Mouse (Mus musculus): ENCODE measurements around the gene Zfp27. TPM values are rescaled to one million over a fixed set of nuclear protein-coding genes. Genes with fewer than 3 reads are reported as not detected.

The Zfp27 gene
- 1.8 and 1.9 TPM in 2 replicates for polyA plus RNA-seq (2012; rRNA removed)

DNA sequence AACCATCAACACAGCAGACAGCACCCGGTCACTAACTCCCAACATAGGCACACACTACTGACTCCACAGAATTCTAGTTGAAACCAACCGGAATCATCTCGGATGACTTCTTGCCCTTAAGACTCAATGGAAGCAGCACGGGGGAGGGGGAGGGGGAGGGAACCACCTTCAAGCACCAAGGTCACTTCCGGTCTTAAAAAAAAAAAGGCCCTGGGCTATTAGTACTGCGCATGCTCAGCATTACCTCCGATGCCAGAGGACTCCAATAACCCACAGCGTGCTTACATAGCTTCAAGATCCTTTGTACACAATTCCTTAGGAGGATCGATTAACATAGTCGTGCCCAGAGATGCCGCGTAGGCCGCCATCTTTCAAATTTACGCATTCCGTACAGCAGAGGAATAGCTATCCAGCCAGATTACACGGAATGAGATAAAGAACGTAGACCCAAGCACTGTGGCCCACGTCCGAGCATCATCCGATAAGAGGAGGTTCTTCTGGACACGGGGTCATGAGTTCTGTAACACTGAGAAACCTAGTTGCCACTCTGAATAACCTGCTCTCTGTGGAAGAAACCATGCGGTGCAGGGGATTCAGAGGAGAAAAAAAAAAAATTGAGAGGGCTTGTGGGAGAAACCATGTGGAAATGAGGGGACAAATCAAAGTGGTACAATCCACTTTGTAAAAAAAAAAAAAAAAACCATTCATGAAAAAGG is at the start of gene Zfp27:
TSS of gene Zfp27 (minus strand) at position 607 of the 716 bp plus-strand sequence.
- under 1% methylated on average over 22 of the region's 22 CpGs for whole genome bisulfite sequencing

GRCm38 (mm10) chr7:29954731-29955130 is 48.4 kb upstream of the Zfp27 start:
- peak; percentile 33 for DNase-seq (ENCODE audit: low read depth, low spot score)
- 11% methylated on average over 4 of the region's 4 CpGs for WGBS

More for the DNA sequence above, at the start of gene Zfp27:
- peak; percentile 93 for DNase-seq (ENCODE audit: low read depth, low spot score)

DNA sequence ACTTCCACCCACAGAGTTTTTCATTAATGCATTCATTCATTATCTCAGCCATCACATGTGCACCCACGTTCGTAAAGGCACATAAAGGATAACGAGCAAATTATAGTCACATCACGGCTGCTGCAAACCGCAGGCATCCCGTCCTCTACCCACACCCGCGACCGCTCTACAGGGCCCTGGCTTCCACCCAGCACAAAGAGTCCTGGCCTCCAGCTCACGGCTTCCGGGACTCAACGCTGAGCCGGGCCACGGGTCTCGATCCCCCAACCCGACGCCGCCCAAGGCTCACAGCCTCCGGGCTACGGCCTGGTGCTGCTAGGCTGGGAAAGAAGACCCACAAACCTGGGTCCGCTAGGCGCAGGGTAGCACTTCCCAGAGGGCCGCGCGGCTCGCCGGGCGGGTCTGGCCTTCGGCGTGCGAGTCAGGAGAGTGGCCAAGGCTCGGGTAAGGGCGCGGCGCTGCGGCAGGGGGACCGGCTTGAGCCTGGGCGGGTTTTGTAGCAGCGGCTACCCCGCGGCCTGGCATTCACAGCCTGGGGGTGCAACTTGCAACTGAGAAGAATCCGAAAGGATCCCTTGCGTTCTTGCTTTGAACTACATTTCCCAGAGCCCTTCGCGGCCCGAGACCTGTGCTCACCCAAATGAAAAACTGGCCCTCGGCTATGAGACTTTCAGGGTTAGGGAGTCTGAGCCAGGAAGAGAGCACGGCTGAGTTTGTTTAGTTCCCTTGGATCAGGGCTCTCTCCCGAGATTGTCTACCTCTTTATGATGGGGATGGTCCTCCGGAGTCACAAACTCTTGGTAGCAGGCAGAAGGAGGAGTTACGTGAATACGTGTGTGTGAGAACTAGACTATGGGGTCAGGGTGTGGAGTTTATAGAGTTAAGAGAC is 47.4 kb upstream of the Zfp27 start, which contains the start of gene Zfp74:
TSS of gene Zfp74 (minus strand) at position 577 of the 889 bp plus-strand sequence.
- peak; percentile 66 for DNase-seq (ENCODE audit: low read depth, low spot score)
- under 1% methylated on average over 52 of the region's 52 CpGs for WGBS

- no peak for DNase-seq (ENCODE audit: low read depth, low spot score)
- WGBS: 30% methylated on average over 10 of the region's 10 CpGs
Measured at GRCm38 (mm10) chr7:29953086-29953485, 46.7 kb upstream of the Zfp27 start.

- DNase-seq (ENCODE audit: low read depth, low spot score): no peak
- 84% methylated on average over 2 of the region's 2 CpGs for WGBS
Measured at GRCm38 (mm10) chr7:29944201-29944600, 37.8 kb upstream of the Zfp27 start.

DNA sequence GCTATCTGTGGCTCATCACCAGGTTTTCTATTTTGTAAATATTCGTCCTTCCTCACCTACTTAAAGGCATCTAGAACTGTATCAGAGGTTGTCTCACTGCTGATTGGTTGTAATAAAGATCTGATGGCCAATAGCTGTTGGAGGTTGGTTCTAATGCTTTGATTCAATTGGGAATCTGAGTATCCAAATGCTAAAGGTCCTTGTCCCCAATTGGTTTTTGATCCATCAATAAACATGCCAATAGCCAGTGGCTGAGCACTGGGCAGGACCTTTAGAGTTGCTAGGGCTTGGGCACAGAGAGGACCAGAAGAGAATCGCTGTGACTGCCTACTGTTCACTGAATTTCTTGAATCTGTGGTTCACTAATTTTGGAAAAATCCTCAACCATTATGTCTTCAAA is 37.3 kb upstream of the Zfp27 start:
- DNase-seq (ENCODE audit: low read depth, low spot score): no peak
- 78% methylated on average over 2 of the region's 2 CpGs for whole genome bisulfite sequencing

DNA sequence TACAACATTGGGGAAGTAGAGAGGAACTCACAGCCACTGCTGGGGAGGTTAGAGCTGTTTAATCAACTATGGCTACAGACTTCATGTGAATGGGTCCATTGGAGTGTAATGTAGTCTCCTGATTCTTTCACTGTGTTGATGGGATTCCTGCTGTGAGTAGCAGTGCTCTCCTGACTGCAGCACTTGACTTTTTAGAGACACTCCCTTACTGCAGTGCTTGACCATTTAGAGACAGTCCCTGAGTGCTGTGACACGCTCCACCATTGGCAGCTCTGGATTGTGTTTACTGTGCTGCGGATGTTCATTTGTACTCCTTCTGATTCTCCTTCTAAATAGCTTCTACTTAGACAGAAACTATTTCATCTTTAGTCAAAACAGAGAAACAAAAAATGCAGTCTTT is 36.4 kb upstream of the Zfp27 start:
- 52% methylated on average over 2 of the region's 2 CpGs for WGBS
- no peak for DNase-seq (ENCODE audit: low read depth, low spot score)

DNA sequence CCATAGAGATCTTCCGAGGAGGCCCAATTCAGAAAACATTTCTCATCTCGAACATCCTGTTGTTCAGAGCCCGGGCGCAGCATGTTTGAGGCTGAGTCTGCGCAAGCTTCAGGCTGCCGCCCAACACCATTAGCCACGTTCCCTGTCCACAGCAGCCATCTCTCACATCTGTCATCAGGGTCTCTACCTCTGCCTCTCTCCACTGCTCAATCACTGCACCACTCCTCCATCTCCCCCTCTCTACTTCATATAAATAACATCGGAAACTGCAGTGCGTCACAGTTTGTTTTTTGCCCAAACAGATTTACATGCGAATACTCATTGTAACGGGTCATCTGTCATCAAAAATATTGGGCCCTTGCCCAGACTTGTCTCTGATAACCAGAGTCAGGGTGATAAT is 34.7 kb upstream of the Zfp27 start:
- 91% methylated on average over 11 of the region's 11 CpGs for WGBS
- DNase-seq (ENCODE audit: low read depth, low spot score): no peak

GRCm38 (mm10) chr7:29938856-29939255 is 32.5 kb upstream of the Zfp27 start:
- WGBS: 87% methylated on average over 6 of the region's 6 CpGs
- DNase-seq (ENCODE audit: low read depth, low spot score): no peak

DNA sequence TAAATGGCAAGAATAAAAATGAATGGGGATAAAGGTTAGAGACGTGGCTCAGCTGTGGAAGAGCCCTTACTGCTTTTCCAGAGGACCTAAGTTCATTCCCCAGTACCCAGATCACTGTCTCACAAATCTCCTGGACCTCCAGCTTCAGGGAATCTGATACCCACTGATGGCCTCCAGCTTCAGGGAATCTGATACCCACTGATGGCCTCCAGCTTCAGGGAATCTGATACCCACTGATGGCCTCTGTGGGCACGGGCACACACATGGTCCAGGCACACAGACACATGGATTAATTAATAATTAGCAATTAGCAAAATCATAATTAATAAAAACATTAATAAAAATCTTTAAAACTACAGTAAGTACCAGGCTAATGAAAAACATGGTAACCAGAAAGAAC is 16.4 kb upstream of the Zfp27 start:
- DNase-seq (ENCODE audit: low read depth, low spot score): no peak
- 62% methylated on average over 2 of the region's 2 CpGs for WGBS

DNA sequence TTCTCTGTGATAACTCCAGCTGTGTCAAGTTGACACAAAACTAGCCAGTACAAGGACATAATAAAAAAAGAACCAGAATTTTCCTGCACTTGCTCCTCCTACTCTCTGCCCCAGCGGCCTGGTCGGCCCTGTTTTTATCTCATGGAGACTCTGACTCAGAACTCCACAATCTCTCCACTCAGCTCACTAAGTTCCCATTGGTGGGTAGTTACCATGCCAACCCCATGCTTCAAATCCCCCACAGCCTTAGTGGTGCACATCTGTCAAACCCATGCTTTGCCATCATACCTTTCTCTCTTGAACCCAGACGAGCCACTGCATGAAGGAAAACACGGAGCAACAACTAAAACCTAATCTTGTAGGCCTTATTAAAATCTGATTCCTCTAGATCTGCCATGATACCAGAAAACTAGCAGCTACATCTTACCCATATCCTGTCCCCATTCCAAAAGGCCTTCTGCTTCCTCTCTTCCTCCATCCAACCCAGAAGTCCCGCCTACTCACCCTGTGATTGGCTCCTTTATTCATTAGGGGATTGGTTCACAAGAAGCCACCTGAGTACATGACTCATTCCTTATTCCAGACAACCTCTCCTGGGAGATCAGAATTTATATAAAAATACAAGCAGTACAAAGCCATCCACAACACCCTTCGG is 15.2 kb upstream of the Zfp27 start:
- DNase-seq (ENCODE audit: low read depth, low spot score): no peak
- WGBS: 71% methylated on average over 6 of the region's 6 CpGs

GRCm38 (mm10) chr7:29918062-29918453 is 11.7 kb upstream of the Zfp27 start:
- DNase-seq (ENCODE audit: low read depth, low spot score): no peak
- 73% methylated on average over 4 of the region's 4 CpGs for WGBS

GRCm38 (mm10) chr7:29917371-29918061 is 11.1 kb upstream of the Zfp27 start:
- DNase-seq (ENCODE audit: low read depth, low spot score): no peak
- 37% methylated on average over 6 of the region's 6 CpGs for WGBS

- WGBS: 94% methylated on average over 13 of the region's 13 CpGs
- no peak for DNase-seq (ENCODE audit: low read depth, low spot score)
Measured at GRCm38 (mm10) chr7:29912172-29912571, 5.8 kb upstream of the Zfp27 start.

GRCm38 (mm10) chr7:29910252-29910651 is 3.9 kb upstream of the Zfp27 start:
- no peak for DNase-seq (ENCODE audit: low read depth, low spot score)
- 84% methylated on average over 2 of the region's 2 CpGs for WGBS

DNA sequence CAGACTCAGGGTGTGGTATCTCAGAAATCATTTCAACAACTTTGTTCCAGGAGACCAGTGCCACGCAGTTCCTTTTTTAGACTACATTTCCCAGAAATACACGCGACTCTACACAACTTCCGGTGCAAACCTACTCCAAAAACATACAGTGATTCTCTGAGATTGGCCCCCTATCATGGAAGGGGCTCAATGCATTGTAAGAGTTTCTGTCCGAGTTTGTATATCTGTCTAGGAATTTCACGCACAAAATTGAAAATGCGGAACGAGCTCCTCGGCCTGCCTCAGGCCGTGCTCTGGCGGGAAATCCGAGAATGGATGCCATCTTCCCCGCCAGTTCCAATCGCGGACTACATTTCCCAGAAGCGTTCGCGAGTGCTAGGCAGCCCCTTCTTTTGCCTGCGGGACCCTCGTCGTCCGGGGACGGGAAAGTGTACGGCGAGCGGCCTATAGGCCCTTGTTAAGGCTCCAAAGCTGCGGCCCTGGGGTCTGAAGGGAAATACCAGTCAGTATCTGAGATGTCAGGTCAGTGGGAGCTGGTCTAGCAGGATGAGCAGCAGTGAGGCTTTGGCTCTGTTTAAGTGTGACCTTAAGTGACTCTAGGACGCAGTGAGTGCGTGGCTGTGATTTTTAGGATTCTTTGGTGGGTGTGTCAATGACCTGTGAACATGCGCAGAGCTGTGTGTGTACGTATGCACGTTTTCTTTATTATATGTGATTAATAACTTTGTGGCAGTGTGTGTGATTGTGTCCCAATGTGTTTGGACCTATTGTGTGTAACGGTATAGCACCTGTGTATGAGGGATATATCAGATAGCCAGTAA is 2.0 kb upstream of the Zfp27 start, which contains the start of gene Zfp383:
TSS of gene Zfp383 (plus strand) at position 94 of the 821 bp plus-strand sequence.
- under 1% methylated on average over 33 of the region's 33 CpGs for WGBS
- DNase-seq (ENCODE audit: low read depth, low spot score): peak; percentile 67

DNA sequence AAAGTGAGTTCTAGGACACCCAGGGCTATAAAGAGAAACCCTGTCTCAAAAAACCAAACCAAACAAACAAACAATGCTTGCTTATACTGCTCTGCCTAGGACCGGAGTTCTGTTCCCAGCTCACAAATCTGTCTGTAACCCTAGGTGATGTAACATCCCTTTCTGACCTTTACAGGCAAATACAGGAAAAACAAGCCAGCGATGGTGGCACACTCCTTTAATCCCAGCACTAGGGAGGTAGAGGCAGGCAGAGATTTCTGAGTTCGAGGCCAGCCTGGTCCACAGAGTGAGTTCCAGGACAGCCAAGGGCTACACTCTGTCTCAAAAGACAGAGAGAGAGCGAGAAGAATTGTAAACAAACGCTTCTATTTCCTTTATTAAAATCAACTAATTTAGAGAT is 834 bp upstream of the Zfp27 start:
- no peak for DNase-seq (ENCODE audit: low read depth, low spot score)

DNA sequence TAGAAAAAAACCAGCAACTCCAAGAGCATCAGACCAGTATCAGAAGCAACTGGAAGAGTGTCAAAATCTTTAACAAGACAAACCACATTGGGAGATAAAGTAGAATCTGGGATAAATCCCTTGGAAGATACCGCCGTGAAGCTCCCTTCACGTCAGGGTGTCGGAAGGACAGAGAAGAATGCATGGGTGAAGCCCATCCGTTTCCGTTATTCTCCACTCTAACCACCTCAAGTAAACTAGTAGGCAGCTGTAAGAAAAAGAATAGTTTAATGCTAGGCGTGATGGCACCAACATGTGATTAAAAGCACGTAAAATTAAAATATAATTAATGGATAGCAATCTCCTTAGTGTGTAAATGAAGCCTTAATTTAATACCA is 298 bp upstream of the Zfp27 start:
- WGBS: 27% methylated on average over 8 of the region's 8 CpGs
- no peak for DNase-seq (ENCODE audit: low read depth, low spot score)

More for the DNA sequence above, 834 bp upstream of the Zfp27 start:
- WGBS: 91% methylated on average over 5 of the region's 5 CpGs

GRCm38 (mm10) chr7:29904101-29904500 is 2.3 kb downstream of the Zfp27 start:
- 97% methylated on average over 4 of the region's 4 CpGs for WGBS

More at GRCm38 (mm10) chr7:29904101-29904500, 2.3 kb downstream of the Zfp27 start:
- no peak for DNase-seq (ENCODE audit: low read depth, low spot score)
